Mouse (Mus musculus): Measurements from ENCODE around the gene P4ha1.

DNA sequence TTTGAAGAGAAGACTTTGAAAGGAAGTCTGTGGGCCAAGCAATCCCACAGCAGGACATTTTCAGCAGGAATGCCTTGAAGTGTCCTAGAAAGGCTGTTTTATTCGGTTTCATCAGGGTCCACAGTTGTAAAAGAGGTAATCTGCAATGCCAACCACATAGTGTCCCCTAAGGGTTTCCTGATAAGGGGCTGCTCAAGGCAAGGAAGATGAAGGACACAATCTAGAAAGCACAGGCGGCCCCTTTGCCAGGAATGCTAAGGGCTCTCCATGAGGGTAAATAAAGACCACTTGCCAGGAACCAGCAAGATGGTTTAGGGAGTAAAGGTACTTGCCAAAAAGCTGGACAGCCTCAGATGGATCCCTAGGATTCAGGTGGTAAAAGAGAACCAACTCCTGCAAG, 35.8 kb upstream of the P4ha1 start:
- no peak for TF ChIP-seq CTCF (IDR thresholded peaks at IDR 0.05; ENCODE audit: extremely low read depth, insufficient read depth, low read length)
- TF ChIP-seq POLR2A (IDR thresholded peaks at IDR 0.05; ENCODE audit: extremely low read depth, insufficient read depth, low read length) = no peak

Measured in cortical plate, adult 2 months (tissue).